Mouse (Mus musculus) heart, adult 2 months (tissue): ENCODE measurements at regions not wholly inside any gene's neighbourhood (a gene's known extent, or its start where the extent isn't known, plus 50 kb on each side); places are given as distances from the start of the nearest gene placed in this dataset.

Experiments used
- CTCF ChIP-seq: fragments of 200-600 bp; IDR thresholded peaks from 2 replicates; pipeline ENCODE4 v1.8.1; 2022; ENCODE audit warnings: antibody characterized with exemption, mild to moderate bottlenecking, moderate library complexity
- EP300 ChIP-seq: fragments of 200-500 bp; IDR thresholded peaks from 2 replicates; pipeline ENCODE4 v1.6.1; 2011; ENCODE audit warnings: low read depth, low read length, control low read depth; ENCODE audit not compliant: insufficient read depth
- POLR2A ChIP-seq: fragments of 200-500 bp; IDR thresholded peaks from 2 replicates; pipeline ENCODE4 v1.6.1; 2011; ENCODE audit warnings: mild to moderate bottlenecking, low read depth, low read length, control low read depth; ENCODE audit not compliant: insufficient read depth

DNA sequence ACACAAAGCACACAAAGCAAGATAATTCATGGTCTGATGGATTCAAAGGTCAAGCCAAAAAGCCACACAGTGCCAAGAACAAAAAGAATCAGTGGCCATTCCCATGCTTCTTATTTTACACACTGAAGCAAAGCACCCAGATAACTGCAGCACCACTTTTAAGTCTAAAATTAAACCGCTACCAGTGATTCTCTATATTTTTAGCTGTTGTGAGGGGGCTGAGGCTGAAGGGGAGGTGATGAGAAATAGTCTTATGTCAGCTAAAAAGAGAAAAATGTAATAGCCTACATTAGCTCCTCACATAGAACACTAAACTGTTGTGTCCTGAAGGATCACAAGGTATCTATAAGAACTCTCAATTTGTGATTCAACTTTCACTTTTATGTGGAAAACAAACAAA lies 382.5 kb downstream of the Arl6ip6 start:
- TF ChIP-seq POLR2A (no peak), CTCF (no peak), EP300 (no peak)
